Mouse (Mus musculus): ENCODE data around the gene Dnajc10.

DNA sequence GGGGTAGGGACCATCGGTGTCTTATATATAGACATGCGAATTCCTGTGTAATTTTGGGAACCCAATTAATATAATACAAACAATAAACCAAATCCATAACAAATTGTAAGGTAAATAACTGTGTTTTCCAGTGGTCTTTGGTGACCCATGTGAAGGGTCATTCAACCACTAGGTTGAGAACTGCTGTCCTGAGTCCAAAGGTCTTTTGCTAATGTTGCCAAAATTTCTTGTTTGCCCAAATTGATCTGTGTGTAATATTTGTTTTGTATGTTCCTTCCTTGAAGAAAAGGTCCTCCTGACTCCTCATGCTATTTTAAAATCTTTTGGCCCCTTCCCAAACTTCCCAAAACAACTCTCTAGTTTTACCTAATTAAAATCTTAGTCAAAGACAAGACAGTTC is 71.0 kb downstream of the Dnajc10 start:
- no peak for TF ChIP-seq CTCF (IDR thresholded peaks at IDR 0.05; ENCODE audit: extremely low read depth, insufficient read depth, low read length)
- no peak for TF ChIP-seq POLR2A (IDR thresholded peaks at IDR 0.05; ENCODE audit: extremely low read depth, insufficient read depth, low read length)

All from cortical plate, adult 2 months (tissue).